Mouse (Mus musculus) embryonic fibroblast, embryonic 13.5 days (primary cell): ENCODE measurements at regions not wholly inside any gene's neighbourhood (a gene's known extent, or its start where the extent isn't known, plus 50 kb on each side); places are given as distances from the start of the nearest gene placed in this dataset.

Experiments used
- CTCF ChIP-seq: IDR thresholded peaks from 2 replicates; pipeline ENCODE4 v1.5.1; 2011; ENCODE audit warnings: mild to moderate bottlenecking, control low read depth, low read length, moderate library complexity, borderline replicate concordance; ENCODE audit not compliant: insufficient read depth
- POLR2A ChIP-seq: IDR thresholded peaks from 2 replicates; pipeline ENCODE4 v1.6.1; 2011; ENCODE audit warnings: low read depth, mild to moderate bottlenecking, control low read depth, low read length, moderate library complexity

GRCm38 (mm10) chr13:71369832-71370231 lies 528.2 kb upstream of the Adamts16 start:
- TF ChIP-seq POLR2A: no peak
- TF ChIP-seq CTCF: no peak
